Mouse (Mus musculus) liver (tissue): ENCODE data around the gene Zfp710.
"Not testable (repeated sequence)": the region's sequence is repeated elsewhere in the genome, so short reads cannot be mapped to it uniquely, and the experiment has no call there.

ENCODE experiments used
- DNase-seq: peaks from one replicate; pipeline ENCODE4 v3.0.0-alpha.2; 2020; ENCODE audit warnings: mixed read lengths

Gene Zfp710

DNA sequence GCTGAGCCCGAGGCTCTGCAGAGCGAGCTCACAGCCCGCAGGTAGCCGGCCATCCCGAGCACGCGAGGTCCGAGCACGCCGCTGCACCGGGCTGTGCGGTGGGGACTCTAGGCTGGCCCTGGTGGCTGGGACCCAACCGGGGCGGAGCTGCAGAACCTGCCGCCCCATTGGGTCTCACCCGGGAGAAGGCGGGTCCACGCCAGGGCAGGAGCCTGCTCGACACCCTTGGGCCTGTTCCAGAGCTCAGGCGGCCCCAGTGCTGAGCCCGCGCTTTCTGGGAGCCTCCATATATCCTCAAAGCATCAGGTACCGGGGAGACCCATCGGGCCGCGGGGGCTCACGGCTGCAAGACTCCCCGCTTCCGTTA, 90.6 kb downstream of the Zfp710 start, which contains the start of gene Idh2:
Gene Idh2 (minus strand): TSS at position 169 of the 367 bp plus-strand sequence.
- peak; percentile 93 for DNase-seq

GRCm38 (mm10) chr7:80116158-80116557, 91.5 kb downstream of the Zfp710 start:
- DNase-seq: no peak

GRCm38 (mm10) chr7:80119198-80119597, 94.6 kb downstream of the Zfp710 start:
- no peak for DNase-seq

- no peak for DNase-seq
These were observed 96.5 kb downstream of the Zfp710 start for GRCm38 (mm10) chr7:80121083-80121482.

DNA sequence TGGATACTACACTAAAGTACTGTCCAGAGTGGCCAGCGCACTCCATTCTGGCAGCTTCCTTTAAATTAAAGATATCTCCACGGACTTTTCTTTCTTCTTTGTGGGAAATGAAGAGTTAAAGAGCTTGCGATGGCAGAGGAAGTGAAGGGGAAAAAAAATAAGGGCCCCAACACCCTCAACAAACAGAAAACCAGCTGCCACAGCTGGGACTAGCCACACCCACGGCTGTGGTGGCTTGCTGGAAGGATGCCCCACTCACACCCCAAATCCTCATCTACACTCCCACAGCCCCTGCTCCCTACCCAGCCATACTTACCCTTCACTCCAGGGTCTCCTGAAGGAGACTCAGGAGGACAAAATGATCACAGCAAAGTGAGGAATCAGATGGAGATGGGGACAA, 98.5 kb downstream of the Zfp710 start:
- DNase-seq: no peak

DNA sequence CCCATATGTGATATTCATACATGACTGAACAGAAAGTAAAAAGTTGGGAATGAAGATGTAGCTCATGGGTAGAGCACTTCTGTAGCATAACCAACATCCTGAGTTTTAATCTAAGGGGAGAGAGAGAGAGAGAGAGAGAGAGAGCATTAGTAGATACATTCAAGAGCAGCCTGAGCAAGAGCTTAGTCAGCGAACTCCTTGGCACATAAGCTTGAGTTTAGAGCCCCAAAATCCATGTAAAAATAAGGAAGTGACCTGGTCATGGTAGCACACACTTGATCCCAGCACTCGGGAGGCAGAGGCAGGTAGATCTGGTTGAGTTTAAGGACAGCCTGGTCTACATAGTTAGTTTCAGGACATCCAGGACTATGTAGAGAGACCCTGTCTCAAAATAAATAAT, 99.1 kb downstream of the Zfp710 start:
- DNase-seq: no peak

DNA sequence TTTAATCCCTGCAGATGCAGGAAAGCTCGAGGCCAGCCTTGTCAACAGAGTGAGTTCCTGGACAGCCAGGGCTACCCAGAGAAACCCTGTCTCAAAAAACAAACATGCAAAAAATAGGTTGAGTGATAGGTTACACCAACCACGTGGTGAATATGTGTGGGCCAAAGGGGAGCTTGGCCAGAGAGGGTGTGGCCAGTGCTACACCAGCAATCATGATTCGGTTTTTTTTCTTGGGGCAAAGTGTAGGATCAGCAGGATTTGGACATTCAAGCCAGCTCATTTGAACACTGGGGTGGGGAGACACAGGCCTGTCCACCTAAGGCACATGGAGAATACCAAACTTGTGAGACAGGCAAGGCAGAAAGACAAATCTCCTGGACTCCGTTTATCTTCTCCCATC, 104.7 kb downstream of the Zfp710 start:
- DNase-seq: no peak

- peak; percentile 7 for DNase-seq
These were observed 105.9 kb downstream of the Zfp710 start for GRCm38 (mm10) chr7:80130344-80131055.

- not testable (repeated sequence) for DNase-seq
These were observed 106.7 kb downstream of the Zfp710 start for GRCm38 (mm10) chr7:80131315-80131714.

GRCm38 (mm10) chr7:80132541-80132940, 107.9 kb downstream of the Zfp710 start:
- peak; percentile 78 for DNase-seq

- peak; percentile 64 for DNase-seq
These were observed 110.0 kb downstream of the Zfp710 start for GRCm38 (mm10) chr7:80134454-80135172.

- DNase-seq: peak; percentile 24
These were observed 110.5 kb downstream of the Zfp710 start for GRCm38 (mm10) chr7:80135173-80135532.

GRCm38 (mm10) chr7:80138375-80138774, 113.8 kb downstream of the Zfp710 start:
- no peak for DNase-seq

- peak; percentile 80 for DNase-seq
These were observed 116.2 kb downstream of the Zfp710 start for GRCm38 (mm10) chr7:80140815-80141214.
